Mouse (Mus musculus): ENCODE results near the gene Zbtb46.

Zbtb46 gene

GRCm38 (mm10) chr2:181385885-181386284 is 73.3 kb downstream of the Zbtb46 start:
- Histone ChIP-seq H3K36me3 (ENCODE audit: insufficient read depth, low read length) (peaks cover 65% of the 10 kb centered on the region), H3K4me1 (replicated peaks; ENCODE audit: low read depth, low read length) (peaks cover 18% of the 10 kb centered on the region), H3K27me3 (ENCODE audit: insufficient read depth, low read length) (no peaks in the 10 kb centered on the region), H3K9me3 (ENCODE audit: low read length) (no peaks in the 10 kb centered on the region), H3K4me3 (replicated peaks; ENCODE audit: low read length) (no peak overlapping the region)
- TF ChIP-seq NANOG (IDR thresholded peaks at IDR 0.05; ENCODE audit: borderline replicate concordance, low read length) (no peak), POU5F1 (IDR thresholded peaks at IDR 0.05; ENCODE audit: borderline replicate concordance, low read length) (no peak), CTCF (conservative IDR thresholded peaks at IDR 0.05; ENCODE audit: low read length) (no peak)

- Histone ChIP-seq H3K4me3 (replicated peaks; ENCODE audit: low read length) (no peak overlapping the region; the same call in 1 of the 2 replicates), H3K9me3 (ENCODE audit: low read length) (no peaks in the 10 kb centered on the region), H3K4me1 (replicated peaks; ENCODE audit: low read depth, low read length) (peaks cover 18% of the 10 kb centered on the region), H3K36me3 (ENCODE audit: insufficient read depth, low read length) (peaks cover 74% of the 10 kb centered on the region), H3K27me3 (ENCODE audit: insufficient read depth, low read length) (no peaks in the 10 kb centered on the region)
- TF ChIP-seq NANOG (IDR thresholded peaks at IDR 0.05; ENCODE audit: borderline replicate concordance, low read length) (no peak), POU5F1 (IDR thresholded peaks at IDR 0.05; ENCODE audit: borderline replicate concordance, low read length) (no peak), CTCF (conservative IDR thresholded peaks at IDR 0.05; ENCODE audit: low read length) (no peak)
Measured at GRCm38 (mm10) chr2:181384919-181385391, 74.3 kb downstream of the Zbtb46 start.

- TF ChIP-seq CTCF (conservative IDR thresholded peaks at IDR 0.05; ENCODE audit: low read length) (no peak), NANOG (IDR thresholded peaks at IDR 0.05; ENCODE audit: borderline replicate concordance, low read length) (no peak), POU5F1 (IDR thresholded peaks at IDR 0.05; ENCODE audit: borderline replicate concordance, low read length) (no peak)
- H3K36me3 ChIP-seq (ENCODE audit: insufficient read depth, low read length): peaks cover 79% of the 10 kb centered on the region
- H3K27me3 ChIP-seq (ENCODE audit: insufficient read depth, low read length): no peaks in the 10 kb centered on the region
- peaks cover 18% of the 10 kb centered on the region for H3K4me1 ChIP-seq (replicated peaks; ENCODE audit: low read depth, low read length)
- no peak overlapping the region; the same call in 1 of the 2 replicates for H3K4me3 ChIP-seq (replicated peaks; ENCODE audit: low read length)
- no peaks in the 10 kb centered on the region for H3K9me3 ChIP-seq (ENCODE audit: low read length)
Measured at GRCm38 (mm10) chr2:181384463-181384862, 74.8 kb downstream of the Zbtb46 start.

GRCm38 (mm10) chr2:181381631-181382306 is 77.5 kb downstream of the Zbtb46 start:
- Histone ChIP-seq H3K36me3 (ENCODE audit: insufficient read depth, low read length) (peaks cover 95% of the 10 kb centered on the region), H3K4me1 (replicated peaks; ENCODE audit: low read depth, low read length) (peaks cover 18% of the 10 kb centered on the region), H3K4me3 (replicated peaks; ENCODE audit: low read length) (no peak overlapping the region), H3K27me3 (ENCODE audit: insufficient read depth, low read length) (no peaks in the 10 kb centered on the region), H3K9me3 (ENCODE audit: low read length) (no peaks in the 10 kb centered on the region)
- TF ChIP-seq CTCF (conservative IDR thresholded peaks at IDR 0.05; ENCODE audit: low read length) (no peak), POU5F1 (IDR thresholded peaks at IDR 0.05; ENCODE audit: borderline replicate concordance, low read length) (no peak)

- Histone ChIP-seq H3K36me3 (ENCODE audit: insufficient read depth, low read length) (peaks cover 94% of the 10 kb centered on the region), H3K27me3 (ENCODE audit: insufficient read depth, low read length) (no peaks in the 10 kb centered on the region), H3K4me1 (replicated peaks; ENCODE audit: low read depth, low read length) (peaks cover 18% of the 10 kb centered on the region), H3K9me3 (ENCODE audit: low read length) (no peaks in the 10 kb centered on the region), H3K4me3 (replicated peaks; ENCODE audit: low read length) (no peak overlapping the region)
- TF ChIP-seq NANOG (IDR thresholded peaks at IDR 0.05; ENCODE audit: borderline replicate concordance, low read length): no peak
- no peak for TF ChIP-seq POU5F1 (IDR thresholded peaks at IDR 0.05; ENCODE audit: borderline replicate concordance, low read length)
Measured at GRCm38 (mm10) chr2:181381107-181381506, 78.1 kb downstream of the Zbtb46 start.

- H3K36me3 ChIP-seq (ENCODE audit: insufficient read depth, low read length): peaks cover 87% of the 10 kb centered on the region
- no peaks in the 10 kb centered on the region for H3K27me3 ChIP-seq (ENCODE audit: insufficient read depth, low read length)
- H3K9me3 ChIP-seq (ENCODE audit: low read length): no peaks in the 10 kb centered on the region
- no peak overlapping the region for H3K4me3 ChIP-seq (replicated peaks; ENCODE audit: low read length)
- H3K4me1 ChIP-seq (replicated peaks; ENCODE audit: low read depth, low read length): peaks cover 17% of the 10 kb centered on the region
- no peak for TF ChIP-seq CTCF (conservative IDR thresholded peaks at IDR 0.05; ENCODE audit: low read length)
- TF ChIP-seq NANOG (IDR thresholded peaks at IDR 0.05; ENCODE audit: borderline replicate concordance, low read length): no peak
- TF ChIP-seq POU5F1 (IDR thresholded peaks at IDR 0.05; ENCODE audit: borderline replicate concordance, low read length): no peak
Measured at GRCm38 (mm10) chr2:181380251-181380650, 79.0 kb downstream of the Zbtb46 start.

- Histone ChIP-seq H3K4me1 (replicated peaks; ENCODE audit: low read depth, low read length) (peaks cover 12% of the 10 kb centered on the region), H3K27me3 (ENCODE audit: insufficient read depth, low read length) (no peaks in the 10 kb centered on the region), H3K36me3 (ENCODE audit: insufficient read depth, low read length) (peaks cover 82% of the 10 kb centered on the region), H3K4me3 (replicated peaks; ENCODE audit: low read length) (no peak within 1 kb of the TSS), H3K9me3 (ENCODE audit: low read length) (no peaks in the 10 kb centered on the region)
- TF ChIP-seq POU5F1 (IDR thresholded peaks at IDR 0.05; ENCODE audit: borderline replicate concordance, low read length) (no peak), NANOG (IDR thresholded peaks at IDR 0.05; ENCODE audit: borderline replicate concordance, low read length) (no peak), CTCF (conservative IDR thresholded peaks at IDR 0.05; ENCODE audit: low read length) (no peak)
Measured at GRCm38 (mm10) chr2:181379778-181380177, 79.4 kb downstream of the Zbtb46 start, which contains the start of gene Lime1. Lime1 (plus strand) TSS chr2:181380078.

GRCm38 (mm10) chr2:181378701-181379100 is 80.5 kb downstream of the Zbtb46 start:
- H3K4me3 ChIP-seq (replicated peaks; ENCODE audit: low read length): no peak overlapping the region
- TF ChIP-seq POU5F1 (IDR thresholded peaks at IDR 0.05; ENCODE audit: borderline replicate concordance, low read length): no peak
- no peak for TF ChIP-seq CTCF (conservative IDR thresholded peaks at IDR 0.05; ENCODE audit: low read length)
- no peak for TF ChIP-seq NANOG (IDR thresholded peaks at IDR 0.05; ENCODE audit: borderline replicate concordance, low read length)
- H3K36me3 ChIP-seq (ENCODE audit: insufficient read depth, low read length): peaks cover 80% of the 10 kb centered on the region
- peaks cover 1% of the 10 kb centered on the region for H3K4me1 ChIP-seq (replicated peaks; ENCODE audit: low read depth, low read length)
- no peaks in the 10 kb centered on the region for H3K9me3 ChIP-seq (ENCODE audit: low read length)
- no peaks in the 10 kb centered on the region for H3K27me3 ChIP-seq (ENCODE audit: insufficient read depth, low read length)

GRCm38 (mm10) chr2:181377230-181377629 is 82.0 kb downstream of the Zbtb46 start:
- no peaks in the 10 kb centered on the region for H3K9me3 ChIP-seq (ENCODE audit: low read length)
- no peak overlapping the region for H3K4me3 ChIP-seq (replicated peaks; ENCODE audit: low read length)
- no peaks in the 10 kb centered on the region for H3K27me3 ChIP-seq (ENCODE audit: insufficient read depth, low read length)
- TF ChIP-seq NANOG (IDR thresholded peaks at IDR 0.05; ENCODE audit: borderline replicate concordance, low read length) (no peak), POU5F1 (IDR thresholded peaks at IDR 0.05; ENCODE audit: borderline replicate concordance, low read length) (no peak), CTCF (conservative IDR thresholded peaks at IDR 0.05; ENCODE audit: low read length) (no peak)
- H3K4me1 ChIP-seq (replicated peaks; ENCODE audit: low read depth, low read length): no peaks in the 10 kb centered on the region
- H3K36me3 ChIP-seq (ENCODE audit: insufficient read depth, low read length): peaks cover 69% of the 10 kb centered on the region

All from E14TG2a.4 (cell line).